In the genomic region with DNA sequence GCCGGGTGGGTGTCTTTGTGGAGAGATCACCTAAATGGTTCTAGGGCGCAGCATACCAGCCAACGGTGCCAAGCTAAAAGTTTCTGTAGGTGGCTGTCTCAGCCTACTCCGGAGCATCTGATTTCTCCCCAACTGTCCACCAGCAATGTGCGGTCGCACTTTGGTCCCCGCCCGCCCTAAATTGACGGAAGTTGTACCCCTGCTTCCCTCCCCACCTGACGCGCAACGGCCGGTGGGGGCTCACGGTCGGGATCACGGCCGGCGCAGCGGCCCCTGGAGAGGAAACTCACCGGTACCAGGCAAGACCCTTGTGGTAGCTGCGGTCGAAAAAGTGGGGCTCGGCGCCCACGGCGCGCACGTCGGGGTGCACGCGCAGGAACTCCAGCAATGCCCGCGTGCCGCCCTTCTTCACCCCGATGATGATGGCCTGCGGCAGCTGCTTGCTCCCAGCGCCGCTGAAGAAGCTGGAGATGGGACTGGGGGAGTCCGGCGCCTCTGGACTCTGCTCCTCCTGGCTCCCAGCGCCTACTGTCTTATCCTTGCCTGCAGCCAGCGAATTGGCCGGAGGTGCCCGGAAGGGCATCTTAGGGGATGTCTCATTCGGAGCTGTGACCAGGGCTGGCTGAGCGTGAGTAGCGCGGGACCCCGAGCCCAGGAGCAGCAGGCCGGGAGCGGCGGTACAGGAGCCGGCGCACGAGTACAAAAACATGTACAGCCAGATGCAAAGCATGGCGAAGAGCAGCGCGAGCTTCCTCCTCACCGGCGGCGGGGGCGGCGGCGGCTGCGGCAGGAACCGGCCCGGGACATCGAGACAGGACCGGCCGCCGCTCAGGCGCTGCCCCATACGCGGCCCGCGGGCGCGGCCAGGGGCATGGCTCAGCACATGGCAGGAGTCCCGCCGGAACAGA, we compare ENCODE assay signal across 8 mouse cellular contexts. TPM values are rescaled to one million over a fixed set of nuclear protein-coding genes. Genes with fewer than 3 reads are reported as not detected.
DNase-seq lines count a peak whose midpoint lies in the region; ATAC-seq and TF ChIP-seq lines count a peak whose summit lies in the region.

No protein-coding gene starts in this region.

- H3K4me1 ChIP-seq in heart, embryonic 12.5 days (replicated peaks), result peaks cover 41% of the 10 kb centered on the region
- H3K4me1 ChIP-seq in ES-E14 (ENCODE audit: control insufficient read depth in 2 of 2, insufficient read depth in 2 of 2, low read length in 2 of 2, poor library complexity in 1 of 2), result peaks cover 4 to 16% of the 10 kb centered on the region in 2 experiments; a peak in 3 of 4 replicates
- peaks cover 13% of the 10 kb centered on the region; the same call in 1 of the 2 replicates for H3K4me1 ChIP-seq in forebrain, embryonic 14.5 days (ENCODE audit: control insufficient read depth, insufficient read depth, low read length)
- peaks cover 12% of the 10 kb centered on the region; the same call in 1 of the 2 replicates for H3K4me1 ChIP-seq in midbrain, postnatal 0 days (ENCODE audit: insufficient read depth, low read length)

- no peaks in the 10 kb centered on the region for H3K9me3 ChIP-seq in heart, embryonic 12.5 days (replicated peaks)
- H3K9me3 ChIP-seq in ES-E14 (ENCODE audit: control insufficient read depth, insufficient read depth, low read depth, low read length), result no peaks in the 10 kb centered on the region
- no peaks in the 10 kb centered on the region for H3K9me3 ChIP-seq in forebrain, embryonic 14.5 days (replicated peaks; ENCODE audit: control insufficient read depth, low read length)
- H3K9me3 ChIP-seq in midbrain, postnatal 0 days (ENCODE audit: low read length), result no peaks in the 10 kb centered on the region

- ATAC-seq in heart, embryonic 12.5 days (ENCODE audit: insufficient number of reproducible peaks, low FRiP score), result no peak
- no peak for ATAC-seq in forebrain, embryonic 14.5 days
- ATAC-seq in midbrain, postnatal 0 days (ENCODE audit: low FRiP score), result no peak

- in situ Hi-C loops in ES-E14 (cut with MboI; ENCODE audit: low sequenced_read_pairs in 2 of 2, unreplicated experiment in 2 of 2), result loop anchor here in 1 of 2 experiments (25.0 kb wide), 1 partner anchor 516 kb away; a partner anchor contains a TSS

- H3K27ac ChIP-seq in heart, embryonic 12.5 days (ENCODE audit: poor library complexity, severe bottlenecking), result no peak overlapping the region
- H3K27ac ChIP-seq in ES-E14 (ENCODE audit: insufficient read depth, low read depth, low read length, poor library complexity, severe bottlenecking), result no peak overlapping the region
- no peak overlapping the region; the same call in 1 of the 2 replicates for H3K27ac ChIP-seq in forebrain, embryonic 14.5 days (ENCODE audit: low read depth, low read length)
- peak overlapping the region; percentile 58 for H3K27ac ChIP-seq in midbrain, postnatal 0 days (ENCODE audit: low read depth, low read length)

- DNase-seq in heart, adult 9 months (ENCODE audit: low spot score in 2 of 2), result no peak
- no peak for DNase-seq in ES-E14 (ENCODE audit: low read depth, low spot score)
- peak; percentile 24 for DNase-seq in forebrain, embryonic 14.5 days (ENCODE audit: low spot score)
- DNase-seq in kidney, postnatal 25 days, result peak; percentile 12 to 44
- DNase-seq in midbrain, postnatal 0 days (ENCODE audit: low spot score), result no peak
- DNase-seq in c-Kit-positive CD71-positive TER-119-positive erythroid progenitor cells, embryonic 14.5 days (ENCODE audit: low spot score), result no peak
- no peak for DNase-seq in layer of hippocampus, postnatal 25 days (ENCODE audit: extremely low spot score in 1 of 2, low spot score in 1 of 2)

- H3K27me3 ChIP-seq in heart, embryonic 12.5 days (replicated peaks), result peaks cover 40% of the 10 kb centered on the region
- H3K27me3 ChIP-seq in forebrain, embryonic 14.5 days (replicated peaks; ENCODE audit: control insufficient read depth, insufficient read depth, low read length), result peaks cover 90% of the 10 kb centered on the region
- H3K27me3 ChIP-seq in midbrain, postnatal 0 days (ENCODE audit: insufficient read depth, low read length), result peaks cover 29% of the 10 kb centered on the region

- H3K4me2 ChIP-seq in heart, embryonic 12.5 days, result peak overlapping the region; percentile 99
- peak overlapping the region; percentile 90 for H3K4me2 ChIP-seq in forebrain, embryonic 14.5 days (ENCODE audit: low read length)
- H3K4me2 ChIP-seq in midbrain, postnatal 0 days (ENCODE audit: low read depth, low read length, poor library complexity, severe bottlenecking), result peak overlapping the region; percentile 74

- no peaks in the 10 kb centered on the region for H3K36me3 ChIP-seq in heart, embryonic 12.5 days
- H3K36me3 ChIP-seq in ES-E14 (ENCODE audit: control insufficient read depth, insufficient read depth, low read length, poor library complexity, severe bottlenecking), result no peaks in the 10 kb centered on the region
- H3K36me3 ChIP-seq in forebrain, embryonic 14.5 days (ENCODE audit: control insufficient read depth, insufficient read depth, low read length), result no peaks in the 10 kb centered on the region
- no peaks in the 10 kb centered on the region for H3K36me3 ChIP-seq in midbrain, postnatal 0 days (ENCODE audit: insufficient read depth, low read length)

- under 1% methylated on average over 80 of the region's 80 CpGs for WGBS in heart, embryonic 12.5 days
- WGBS in forebrain, embryonic 14.5 days, result under 1% methylated on average over 73 of the region's 80 CpGs
- under 1% methylated on average over 65 of the region's 80 CpGs for WGBS in midbrain, postnatal 0 days

- TF ChIP-seq CTCF in midbrain, postnatal 0 days (IDR thresholded peaks at IDR 0.05), result no peak

- peak overlapping the region; percentile 78 for H3K9ac ChIP-seq in heart, embryonic 12.5 days
- peak overlapping the region; percentile 21 for H3K9ac ChIP-seq in ES-E14 (ENCODE audit: insufficient read depth, low read depth, low read length, poor library complexity, severe bottlenecking)
- H3K9ac ChIP-seq in forebrain, embryonic 14.5 days (ENCODE audit: low read length), result peak overlapping the region; percentile 58
- H3K9ac ChIP-seq in midbrain, postnatal 0 days (replicated peaks; ENCODE audit: low read length, poor library complexity, severe bottlenecking), result peak overlapping the region; percentile 68

- peak overlapping the region; percentile 65 for H3K4me3 ChIP-seq in heart, embryonic 12.5 days
- H3K4me3 ChIP-seq in ES-E14 (ENCODE audit: insufficient read depth in 1 of 2, low read depth in 1 of 2, low read length in 2 of 2, poor library complexity in 1 of 2, severe bottlenecking in 1 of 2), result peak overlapping the region; percentile 65 to 88
- H3K4me3 ChIP-seq in forebrain, embryonic 14.5 days (ENCODE audit: low read depth, low read length), result peak overlapping the region; percentile 50
- H3K4me3 ChIP-seq in midbrain, postnatal 0 days (ENCODE audit: low read depth, low read length), result peak overlapping the region; percentile 50

TF ChIP-seq in ES-E14, 5 proteins besides CTCF, POLR2A, EP300 and RAD21:
- TF ChIP-seq HCFC1 (IDR thresholded peaks at IDR 0.05; ENCODE audit: borderline replicate concordance, insufficient read depth, low read length), result no peak
- no peak for TF ChIP-seq MAFK (IDR thresholded peaks at IDR 0.05; ENCODE audit: insufficient read depth, low read depth, low read length)
- TF ChIP-seq CHD2 (IDR thresholded peaks at IDR 0.05; ENCODE audit: low read depth, low read length), result no peak
- no peak for TF ChIP-seq ZNF384 (IDR thresholded peaks at IDR 0.05; ENCODE audit: low read depth, low read length)
- no peak for TF ChIP-seq ZC3H11A (IDR thresholded peaks at IDR 0.05; ENCODE audit: borderline replicate concordance, low read depth, low read length)
TF ChIP-seq in ES-E14: peak in this region for 0.

RNA-seq across cellular contexts. Expression of a gene that starts 0.8 kb away (rescaled TPM):
- polyA plus RNA-seq in heart, embryonic 12.5 days (2016; fragmentation: Nextera tagmentation; extraction: Ambion mirVana), result 3.9 and 4.6 TPM in 2 replicates
- total RNA-seq in ES-E14 (2012; rRNA removed), result 4.4 and 8.1 TPM in 2 replicates
- polyA plus RNA-seq in forebrain, embryonic 14.5 days (2014; fragmentation: Nextera tagmentation; extraction: Ambion mirVana), result 3.3 and 3.9 TPM in 2 replicates
- 24.9 and 27.6 TPM in 2 replicates for total RNA-seq in midbrain, postnatal 0 days (2014; rRNA removed)
- polyA plus RNA-seq in midbrain, postnatal 0 days (2015; fragmentation: Nextera tagmentation; extraction: Ambion mirVana), result 7.9 and 9.0 TPM in 2 replicates
- total RNA-seq in layer of hippocampus, postnatal 25 days (2021), result under 1 TPM; 0.47 to 0.49 TPM

Comparison
In these comparisons a context has a peak if more than half of its experiments do, and no peak if none do; other contexts are left out.
1. H3K9ac ChIP-seq: peak in every context shown above with its lines; median percentile 78 in heart, embryonic 12.5 days; 68 in midbrain, postnatal 0 days; 58 in forebrain, embryonic 14.5 days; 21 in ES-E14.
2. DNase-seq: peak in forebrain, embryonic 14.5 days (single experiment) and kidney, postnatal 25 days (2 of 2); none in heart, adult 9 months (0 of 2), ES-E14 (single experiment), midbrain, postnatal 0 days (single experiment), c-Kit-positive CD71-positive TER-119-positive erythroid progenitor cells, embryonic 14.5 days (single experiment) and layer of hippocampus, postnatal 25 days (0 of 2).
3. Peak in every context shown above with its lines, with median percentiles within 50 percentile points of each other: H3K4me2 ChIP-seq and H3K4me3 ChIP-seq.